Mouse (Mus musculus) hindbrain, embryonic 16.5 days (tissue): ENCODE data around the gene Pik3c2b. TPM values are rescaled to one million over a fixed set of nuclear protein-coding genes. Genes with fewer than 3 reads are reported as not detected.

ENCODE experiments used
- ATAC-seq: fragments of 200-750 bp; cut with Nextera tagmentation; 2 replicates; pipeline ENCODE4 v1.8.0; 2017; ENCODE audit warnings: moderate TSS enrichment, moderate library complexity
- H3K27ac ChIP-seq: fragments of 300-500 bp; sonication (generic); 2 replicates; pipeline ENCODE4 v1.5.1; 2014; ENCODE audit warnings: low read depth, mild to moderate bottlenecking, control low read depth, low read length, moderate library complexity
- H3K27me3 ChIP-seq: fragments of 300-500 bp; sonication (generic); replicated peaks from 2 replicates; pipeline ENCODE4 v1.6.1; 2014; ENCODE audit warnings: low read length; ENCODE audit not compliant: control insufficient read depth, insufficient read depth
- H3K36me3 ChIP-seq: fragments of 300-500 bp; sonication (generic); 2 replicates; pipeline ENCODE4 v1.6.1; 2014; ENCODE audit warnings: mild to moderate bottlenecking, low read length, moderate library complexity, mixed read lengths; ENCODE audit not compliant: control insufficient read depth, insufficient read depth
- H3K4me1 ChIP-seq: fragments of 300-500 bp; sonication (generic); 2 replicates; pipeline ENCODE4 v1.6.1; 2014; ENCODE audit warnings: low read depth, low read length; ENCODE audit not compliant: control insufficient read depth, insufficient read depth
- H3K4me2 ChIP-seq: fragments of 300-500 bp; sonication (generic); 2 replicates; pipeline ENCODE4 v1.6.1; 2014; ENCODE audit warnings: mild to moderate bottlenecking, low read length, control low read depth, moderate library complexity
- H3K4me3 ChIP-seq: fragments of 300-500 bp; sonication (generic); 2 replicates; pipeline ENCODE4 v1.5.1; 2014; ENCODE audit warnings: mild to moderate bottlenecking, low read length, control low read depth, moderate library complexity
- H3K9ac ChIP-seq: fragments of 300-500 bp; sonication (generic); 2 replicates; pipeline ENCODE4 v1.6.1; 2014; ENCODE audit warnings: low read depth, mild to moderate bottlenecking, control low read depth, low read length, moderate library complexity
- H3K9me3 ChIP-seq: fragments of 300-500 bp; sonication (generic); 2 replicates; pipeline ENCODE4 v1.6.1; 2014; ENCODE audit warnings: mild to moderate bottlenecking, low read length, moderate library complexity; ENCODE audit not compliant: control insufficient read depth
- WGBS: fragments of 180-500 bp; shearing (Covaris S2); extraction: QIAGEN DNeasy Blood & Tissue Kit; methylation state at CpG from one replicate; pipeline ENCODE4 v1.1.7; 2014; 5-methylcytosine and 5-hydroxymethylcytosine counted together
- polyA plus RNA-seq: library from polyadenylated mRNA; unstranded; fragments of >200 nt; fragmentation: Nextera tagmentation; extraction: Ambion mirVana; gene quantifications from 2 replicates; pipeline ENCODE4 v1.2.1, GENCODE M21; 2015

The Pik3c2b gene
- polyA plus RNA-seq, 1 experiment from 2014 or later = 10.3 TPM

DNA sequence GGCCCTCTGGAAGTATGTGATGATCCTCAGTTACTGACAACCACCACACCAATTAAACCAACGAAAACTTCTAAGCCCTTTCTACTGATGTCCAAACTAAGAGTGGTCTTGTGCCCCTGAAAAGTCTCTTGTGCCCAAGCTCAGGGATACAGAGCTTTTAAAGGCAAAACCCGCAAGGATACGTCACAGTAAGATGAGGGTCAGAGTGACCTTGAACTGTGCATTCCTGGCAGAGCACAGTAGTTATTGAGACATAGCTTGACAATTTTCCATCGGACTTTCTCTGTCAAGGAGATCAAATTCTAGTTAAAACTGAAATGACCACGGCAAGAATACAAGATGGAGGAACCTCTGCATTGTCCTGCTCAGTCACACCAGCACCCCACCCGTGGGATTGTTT lies 75.8 kb downstream of the Pik3c2b start:
- 69% methylated on average over 6 of the region's 6 CpGs for WGBS
- ATAC-seq = no peak
- no peak overlapping the region for H3K4me2 ChIP-seq

DNA sequence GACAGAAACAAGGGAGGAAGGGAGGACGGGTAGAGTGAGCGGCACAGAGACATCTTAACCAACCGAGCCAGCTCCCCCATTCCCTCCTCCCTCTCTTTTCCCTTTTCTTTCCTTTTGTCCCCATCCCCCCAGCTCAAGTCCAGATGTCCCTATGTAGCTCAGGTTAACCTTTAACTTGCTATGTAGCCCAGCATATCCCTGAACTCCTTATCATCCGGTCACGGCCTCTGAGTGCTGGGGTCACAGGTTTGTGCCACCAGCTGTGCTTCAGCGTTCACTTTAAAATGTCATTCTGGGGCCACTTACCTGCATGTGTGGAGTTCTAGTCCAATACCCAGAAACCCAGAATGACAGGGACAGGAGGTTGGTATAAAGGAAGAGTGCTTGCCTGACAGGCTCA lies 78.7 kb downstream of the Pik3c2b start:
- no peak overlapping the region for H3K27ac ChIP-seq
- H3K27me3 ChIP-seq = no peaks in the 10 kb centered on the region
- no peak for ATAC-seq
- 79% methylated on average over 6 of the region's 6 CpGs for WGBS
- no peak overlapping the region for H3K4me2 ChIP-seq
- H3K4me3 ChIP-seq = no peak overlapping the region
- H3K9me3 ChIP-seq = no peaks in the 10 kb centered on the region
- no peaks in the 10 kb centered on the region for H3K4me1 ChIP-seq
- no peaks in the 10 kb centered on the region for H3K36me3 ChIP-seq
- no peak overlapping the region for H3K9ac ChIP-seq

More for the DNA sequence above, 75.8 kb downstream of the Pik3c2b start:
- Histone ChIP-seq H3K4me1 (no peaks in the 10 kb centered on the region), H3K4me3 (no peak overlapping the region), H3K9me3 (no peaks in the 10 kb centered on the region), H3K9ac (no peak overlapping the region), H3K27me3 (no peaks in the 10 kb centered on the region), H3K27ac (no peak overlapping the region), H3K36me3 (no peaks in the 10 kb centered on the region)

DNA sequence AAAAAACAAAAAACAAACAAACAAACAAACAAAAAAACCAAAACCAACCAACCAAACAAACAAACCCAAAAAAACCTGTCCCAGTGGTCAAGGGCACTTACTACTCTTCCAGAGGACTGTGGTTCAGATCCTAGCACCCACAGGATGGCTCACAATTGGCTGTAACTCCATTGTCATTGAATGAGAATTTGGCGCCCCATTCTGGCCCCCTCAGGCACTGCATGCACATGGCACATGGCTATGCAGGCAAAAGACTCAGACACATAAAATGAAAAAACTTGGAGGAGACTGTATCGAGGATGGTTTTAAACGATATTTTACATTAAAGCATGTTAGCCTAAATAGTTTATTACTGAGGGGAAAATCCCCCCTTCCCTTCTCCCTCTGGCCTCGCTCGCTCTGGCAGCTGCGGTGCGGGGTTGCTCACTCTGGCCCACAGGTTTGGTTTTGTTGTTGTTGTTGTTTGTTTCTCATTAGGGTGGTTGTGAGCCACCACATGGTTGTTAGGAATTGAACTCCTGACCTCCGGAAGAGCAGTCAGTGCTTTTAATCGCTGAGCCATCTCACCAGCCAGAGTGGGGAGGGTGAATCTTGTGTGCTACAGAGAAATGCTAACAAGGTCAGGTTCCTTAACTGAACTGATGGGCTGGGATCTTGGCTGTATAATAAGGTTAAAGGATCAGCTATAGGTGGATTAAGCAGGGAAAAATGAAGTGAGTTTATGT lies 80.3 kb downstream of the Pik3c2b start:
- whole genome bisulfite sequencing = 88% methylated on average over 9 of the region's 9 CpGs
- no peak for ATAC-seq
- no peak overlapping the region for H3K4me3 ChIP-seq

DNA sequence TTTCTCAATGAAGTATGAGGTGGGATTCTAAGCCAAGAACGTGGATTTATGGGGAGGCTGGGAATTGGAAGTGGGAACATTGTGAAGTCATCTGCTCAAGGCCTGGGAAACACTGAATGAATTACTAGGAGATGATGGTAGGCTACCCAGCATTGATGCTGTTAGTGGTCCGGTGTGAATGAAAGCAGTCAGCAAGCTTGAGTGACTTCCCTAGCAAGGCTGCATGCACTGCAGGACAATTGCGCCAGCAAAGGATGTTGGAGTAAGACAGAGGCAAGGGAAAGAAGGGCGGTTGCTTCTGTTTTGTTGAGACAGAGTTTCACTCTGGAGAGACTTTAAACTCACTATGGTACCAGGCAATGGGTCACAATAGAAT lies 80.9 kb downstream of the Pik3c2b start:
- Histone ChIP-seq H3K4me1 (peaks cover 4% of the 10 kb centered on the region; the same call in 1 of the 2 replicates), H3K27ac (no peak overlapping the region), H3K9me3 (no peaks in the 10 kb centered on the region), H3K4me3 (no peak overlapping the region), H3K27me3 (no peaks in the 10 kb centered on the region), H3K4me2 (no peak overlapping the region), H3K9ac (no peak overlapping the region), H3K36me3 (no peaks in the 10 kb centered on the region)
- WGBS = 53% methylated on average over 4 of the region's 4 CpGs
- ATAC-seq = no peak

More for the DNA sequence above, 80.3 kb downstream of the Pik3c2b start:
- H3K4me2 ChIP-seq = no peak overlapping the region
- no peak overlapping the region for H3K27ac ChIP-seq
- peaks cover 4% of the 10 kb centered on the region; the same call in 1 of the 2 replicates for H3K4me1 ChIP-seq
- H3K9ac ChIP-seq = no peak overlapping the region
- H3K27me3 ChIP-seq = no peaks in the 10 kb centered on the region
- no peaks in the 10 kb centered on the region for H3K36me3 ChIP-seq
- no peaks in the 10 kb centered on the region for H3K9me3 ChIP-seq

DNA sequence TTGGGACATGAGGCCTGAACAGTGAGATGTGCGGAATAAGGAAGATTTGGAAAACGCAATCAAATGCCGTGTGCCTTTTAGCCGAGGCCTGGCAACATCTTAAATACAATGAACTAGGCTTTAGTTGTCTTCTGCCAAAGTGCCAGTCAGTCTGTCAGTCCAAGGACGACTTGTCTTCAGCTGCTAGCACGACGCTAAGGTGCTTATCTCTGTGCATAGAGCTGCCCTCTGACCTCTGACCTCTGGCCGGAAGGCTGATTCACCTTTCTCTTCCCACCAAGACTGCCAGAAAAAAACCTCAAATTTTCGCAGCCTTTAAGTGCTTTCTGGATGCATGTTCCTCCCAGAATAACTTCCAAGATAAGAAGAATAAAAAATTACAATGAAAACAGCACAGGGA lies 81.9 kb downstream of the Pik3c2b start:
- Histone ChIP-seq H3K9me3 (no peaks in the 10 kb centered on the region), H3K9ac (no peak overlapping the region), H3K36me3 (no peaks in the 10 kb centered on the region), H3K4me2 (no peak overlapping the region), H3K4me3 (no peak overlapping the region), H3K4me1 (peaks cover 4% of the 10 kb centered on the region; the same call in 1 of the 2 replicates), H3K27ac (no peak overlapping the region), H3K27me3 (no peaks in the 10 kb centered on the region)
- ATAC-seq = no peak
- WGBS = 70% methylated on average over 9 of the region's 9 CpGs

DNA sequence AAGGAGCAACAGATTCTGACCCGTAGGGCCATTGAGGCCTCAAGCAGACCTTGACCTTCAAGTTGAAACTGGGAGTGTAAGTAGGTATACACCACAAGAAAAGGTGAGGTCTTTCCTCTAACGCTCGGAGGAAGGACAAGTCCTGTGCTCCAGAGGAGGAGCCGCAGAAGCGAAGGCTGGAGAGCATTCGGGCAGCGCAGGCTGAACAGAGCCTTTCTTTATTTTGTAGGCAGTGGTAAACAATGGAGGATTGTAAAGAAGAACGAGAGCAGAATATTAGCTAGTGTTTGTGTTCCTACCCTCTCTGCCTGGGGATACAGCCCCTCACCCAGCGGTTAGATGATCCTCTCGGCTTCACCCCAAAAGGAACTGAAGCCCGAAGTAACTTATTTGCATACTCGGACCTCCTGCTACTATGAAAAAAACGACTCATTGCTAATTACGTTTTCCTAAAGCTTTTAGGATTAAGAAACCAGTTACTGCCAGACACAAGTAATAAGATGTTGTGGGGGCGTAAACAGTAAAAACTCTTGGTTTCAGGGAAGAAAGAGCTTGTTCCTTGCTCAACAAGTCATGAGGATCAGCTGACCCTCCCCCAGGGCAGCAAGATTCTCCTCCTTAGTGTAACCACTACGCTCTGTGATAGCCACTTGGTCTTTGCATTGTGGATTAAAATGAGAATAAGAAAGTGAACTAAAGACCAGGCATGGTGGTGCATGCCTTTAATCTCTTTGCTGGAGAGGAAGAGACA lies 84.2 kb downstream of the Pik3c2b start:
- no peak for ATAC-seq
- Histone ChIP-seq H3K4me2 (no peak overlapping the region), H3K9ac (no peak overlapping the region), H3K4me3 (no peak overlapping the region), H3K9me3 (no peaks in the 10 kb centered on the region), H3K27ac (no peak overlapping the region; the same call in none of the 2 replicates), H3K36me3 (no peaks in the 10 kb centered on the region), H3K27me3 (no peaks in the 10 kb centered on the region), H3K4me1 (peaks cover 24% of the 10 kb centered on the region)
- WGBS = 17% methylated on average over 16 of the region's 16 CpGs

DNA sequence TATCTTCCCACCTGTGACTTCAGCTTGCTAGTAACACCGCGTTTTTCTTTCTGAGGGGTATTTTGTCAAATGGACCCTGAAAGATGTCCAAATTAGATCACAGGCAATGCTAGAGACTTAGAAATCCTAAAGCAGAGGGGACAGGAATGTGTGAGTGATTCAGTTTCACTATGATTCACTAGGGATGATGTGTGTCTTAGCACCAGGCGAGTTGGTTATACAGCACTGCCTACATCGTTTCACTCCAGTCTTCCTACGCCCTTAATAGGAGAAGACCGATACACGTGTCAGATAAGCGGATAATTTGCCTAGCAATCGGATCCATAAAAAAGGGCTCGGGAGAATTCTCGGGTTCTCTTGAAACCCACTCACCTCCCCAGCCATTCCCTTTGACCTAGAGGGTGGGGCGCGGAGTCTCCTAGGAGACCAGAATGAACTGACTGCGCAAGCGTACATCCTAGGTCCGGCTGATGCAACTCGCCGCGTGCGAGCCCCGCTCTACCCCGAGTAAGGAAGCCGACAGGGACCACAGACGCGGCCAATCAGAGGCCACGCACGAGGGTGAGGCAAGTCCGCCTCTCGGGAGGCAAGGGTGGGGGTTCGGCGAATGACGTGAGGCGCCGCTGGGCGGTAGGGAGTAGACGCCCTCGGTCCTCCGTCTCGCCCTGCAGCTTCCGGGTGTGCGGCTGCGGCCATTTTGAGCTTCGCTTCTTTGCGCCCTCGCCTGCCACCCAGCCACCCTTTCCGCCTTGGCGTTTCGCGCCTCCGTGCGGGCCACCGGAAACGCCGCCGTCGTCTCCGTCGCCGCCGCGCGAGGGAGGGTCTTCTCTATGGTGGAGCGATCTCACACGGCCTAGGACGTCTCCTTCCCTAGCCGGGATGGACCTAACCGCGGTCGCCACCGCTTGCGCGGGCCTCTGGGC lies 85.4 kb downstream of the Pik3c2b start, which contains the start of gene Ppp1r15b:
Gene Ppp1r15b (plus strand): TSS at position 506 of the 923 bp plus-strand sequence.
- peak within 1 kb of the TSS; percentile 78 for H3K9ac ChIP-seq
- H3K4me3 ChIP-seq = peak within 1 kb of the TSS; percentile 88
- H3K4me2 ChIP-seq = peak within 1 kb of the TSS; percentile 88
- H3K27ac ChIP-seq = peak within 1 kb of the TSS; percentile 96
- H3K27me3 ChIP-seq = no peaks in the 10 kb centered on the region
- H3K36me3 ChIP-seq = no peaks in the 10 kb centered on the region
- no peaks in the 10 kb centered on the region for H3K9me3 ChIP-seq
- peak; percentile 99 for ATAC-seq
- peaks cover 35% of the 10 kb centered on the region for H3K4me1 ChIP-seq
- 1% methylated on average over 71 of the region's 72 CpGs for WGBS

DNA sequence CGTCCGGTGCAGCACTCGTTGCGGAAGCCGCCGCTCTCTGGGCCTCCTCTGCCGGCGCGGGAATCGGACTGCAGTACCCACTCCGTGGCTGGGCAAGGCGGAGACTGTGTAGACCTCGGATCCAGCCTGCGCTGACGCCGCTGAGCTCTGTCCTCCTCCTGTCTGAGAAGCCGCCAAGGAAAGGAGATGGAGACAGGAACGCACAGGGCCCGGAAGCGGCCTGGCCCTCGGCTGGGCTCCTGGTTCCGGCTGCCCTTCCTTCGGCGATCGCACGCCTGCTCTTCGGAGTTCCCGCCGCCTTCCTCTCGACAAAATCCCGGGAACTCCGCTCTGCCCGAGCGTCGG lies 86.1 kb downstream of the Pik3c2b start:
- peaks cover 39% of the 10 kb centered on the region for H3K4me1 ChIP-seq
- WGBS = under 1% methylated on average over 35 of the region's 35 CpGs

More for the DNA sequence above, 86.1 kb downstream of the Pik3c2b start:
- Histone ChIP-seq H3K27me3 (no peaks in the 10 kb centered on the region), H3K27ac (peak overlapping the region; percentile 96), H3K9ac (peak overlapping the region; percentile 78), H3K9me3 (no peaks in the 10 kb centered on the region), H3K4me2 (peak overlapping the region; percentile 88), H3K36me3 (no peaks in the 10 kb centered on the region), H3K4me3 (peak overlapping the region; percentile 88)
- ATAC-seq = no peak
